33 mouse cellular contexts compared by ENCODE assay signal in the genomic region with DNA sequence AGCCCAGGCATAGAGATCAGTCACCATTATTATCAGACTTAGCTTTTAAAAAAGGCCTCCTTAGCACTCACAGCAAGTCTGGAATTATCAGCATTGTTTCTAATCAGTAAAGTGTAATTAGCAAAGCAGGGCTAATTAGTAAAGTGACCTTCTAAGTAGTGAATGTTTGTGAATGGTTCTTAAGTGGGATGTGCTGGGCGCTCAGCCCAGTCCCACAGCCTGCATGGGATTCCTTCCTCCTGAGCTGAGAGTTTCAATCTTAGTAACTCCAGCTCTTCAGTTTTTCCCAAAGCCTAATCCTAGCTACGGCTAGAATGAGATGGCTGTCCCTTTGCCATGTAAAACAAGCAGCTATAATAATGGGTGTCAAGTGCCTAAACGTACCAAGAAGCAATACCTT. TPM values are rescaled to one million over a fixed set of nuclear protein-coding genes. Genes with fewer than 3 reads are reported as not detected.
DNase-seq lines count a peak whose midpoint lies in the region; ATAC-seq and TF ChIP-seq lines count a peak whose summit lies in the region.
"Had no signal": no experiment of that assay in that cellular context is flagged by ENCODE, and none has a peak within 500 bp of the region (broad histone marks: within the 10 kb centered on the region; RNA-seq: fewer than 3 reads in every experiment).

No protein-coding gene starts in this region.

- H3K27me3 ChIP-seq in forebrain, embryonic 15.5 days = peaks cover 50% of the 10 kb centered on the region
- peaks cover 53% of the 10 kb centered on the region for H3K27me3 ChIP-seq in forebrain, embryonic 11.5 days (ENCODE audit: control insufficient read depth, insufficient read depth, low read length)
- H3K27me3 ChIP-seq in heart, embryonic 13.5 days (replicated peaks) = peaks cover 6% of the 10 kb centered on the region; the same call in 1 of the 2 replicates
- H3K27me3 ChIP-seq in heart, adult 2 months (ENCODE audit: control insufficient read depth, insufficient read depth, low read length) = peaks cover 1% of the 10 kb centered on the region; the same call in 1 of the 2 replicates
- peaks cover 9% of the 10 kb centered on the region; the same call in 1 of the 2 replicates for H3K27me3 ChIP-seq in heart, postnatal 0 days (ENCODE audit: control insufficient read depth, insufficient read depth, low read length)

- H3K4me1 ChIP-seq in forebrain, embryonic 15.5 days = peaks cover 24% of the 10 kb centered on the region
- H3K4me1 ChIP-seq in forebrain, embryonic 11.5 days (replicated peaks; ENCODE audit: control insufficient read depth, insufficient read depth, low read length) = peaks cover 5% of the 10 kb centered on the region
- peaks cover 53% of the 10 kb centered on the region for H3K4me1 ChIP-seq in heart, embryonic 13.5 days
- no peaks in the 10 kb centered on the region; the same call in 1 of the 2 replicates for H3K4me1 ChIP-seq in heart, adult 2 months (ENCODE audit: control insufficient read depth, insufficient read depth, low read length)
- peaks cover 21% of the 10 kb centered on the region for H3K4me1 ChIP-seq in heart, postnatal 0 days (ENCODE audit: control insufficient read depth, insufficient read depth)

- TF ChIP-seq POLR2A in heart, adult 2 months (IDR thresholded peaks at IDR 0.05; ENCODE audit: insufficient read depth, low read depth, low read length) = no peak

- no peaks in the 10 kb centered on the region for H3K79me2 ChIP-seq in heart, adult 2 months (replicated peaks; ENCODE audit: control insufficient read depth, insufficient read depth, low read length)

- intact Hi-C loops in heart, adult 2 months (cut with DNase I) = no loop called here

- H3K4me3 ChIP-seq in forebrain, embryonic 15.5 days = no peak overlapping the region
- H3K4me3 ChIP-seq in forebrain, embryonic 11.5 days (ENCODE audit: low read depth, low read length) = no peak overlapping the region
- H3K4me3 ChIP-seq in heart, embryonic 13.5 days = no peak overlapping the region
- no peak overlapping the region for H3K4me3 ChIP-seq in heart, adult 2 months
- no peak overlapping the region for H3K4me3 ChIP-seq in heart, postnatal 0 days (ENCODE audit: low read depth, low read length)
- H3K4me3 ChIP-seq: embryonic facial prominence, embryonic 13.5 days; hindbrain, embryonic 12.5 days; limb, embryonic 13.5 days; lung, embryonic 15.5 days; midbrain, embryonic 12.5 days; neural tube, embryonic 13.5 days had no signal

- H3K27ac ChIP-seq in forebrain, embryonic 15.5 days (replicated peaks) = no peak overlapping the region
- no peak overlapping the region for H3K27ac ChIP-seq in forebrain, embryonic 11.5 days (ENCODE audit: low read depth, low read length)
- peak overlapping the region; percentile 87 for H3K27ac ChIP-seq in heart, embryonic 13.5 days (replicated peaks)
- no peak overlapping the region for H3K27ac ChIP-seq in heart, adult 2 months
- peak overlapping the region; percentile 49 for H3K27ac ChIP-seq in heart, postnatal 0 days (ENCODE audit: low read depth)
- H3K27ac ChIP-seq: embryonic facial prominence, embryonic 13.5 days; hindbrain, embryonic 12.5 days; hindbrain, postnatal 0 days; kidney, postnatal 0 days; limb, embryonic 13.5 days; lung, embryonic 15.5 days; midbrain, embryonic 12.5 days; neural tube, embryonic 13.5 days had no signal

- no peaks in the 10 kb centered on the region for H3K36me3 ChIP-seq in forebrain, embryonic 15.5 days
- H3K36me3 ChIP-seq in forebrain, embryonic 11.5 days (ENCODE audit: control insufficient read depth, insufficient read depth, low read length) = no peaks in the 10 kb centered on the region
- H3K36me3 ChIP-seq in heart, embryonic 13.5 days = no peaks in the 10 kb centered on the region
- no peaks in the 10 kb centered on the region for H3K36me3 ChIP-seq in heart, adult 2 months (ENCODE audit: control insufficient read depth, insufficient read depth, low read length)
- no peaks in the 10 kb centered on the region for H3K36me3 ChIP-seq in heart, postnatal 0 days (replicated peaks; ENCODE audit: control insufficient read depth, insufficient read depth, low read length)
- H3K36me3 ChIP-seq: embryonic facial prominence, embryonic 13.5 days; hindbrain, embryonic 12.5 days; limb, embryonic 13.5 days; lung, embryonic 15.5 days; midbrain, embryonic 12.5 days; neural tube, embryonic 13.5 days had no signal

- TF ChIP-seq EP300 in heart, adult 2 months (IDR thresholded peaks at IDR 0.05; ENCODE audit: insufficient read depth, low read depth, low read length) = no peak
- TF ChIP-seq EP300 in heart, postnatal 0 days (IDR thresholded peaks at IDR 0.05; ENCODE audit: low read depth) = no peak

- ATAC-seq in forebrain, embryonic 15.5 days (replicated peaks) = peak; percentile 44
- no peak for ATAC-seq in forebrain, embryonic 11.5 days (replicated peaks; ENCODE audit: low FRiP score)
- no peak for ATAC-seq in heart, embryonic 13.5 days (ENCODE audit: extremely low read depth, insufficient number of reproducible peaks, low FRiP score, low TSS enrichment)
- peak; percentile 49; the same call in 1 of the 2 replicates for ATAC-seq in heart, postnatal 0 days (ENCODE audit: insufficient read depth, low read depth)
- ATAC-seq: hindbrain, postnatal 0 days; intestine, embryonic 16.5 days had no signal

- no peak for DNase-seq in forebrain, embryonic 11.5 days (ENCODE audit: low spot score)
- no peak for DNase-seq in heart, adult 2 months
- peak; percentile 57 for DNase-seq in heart, postnatal 0 days (ENCODE audit: low spot score)
- DNase-seq in frontal cortex, postnatal 25 days (ENCODE audit: low spot score in 2 of 2) = no peak
- DNase-seq in MN1 (ENCODE audit: low spot score) = no peak
- DNase-seq: adrenal gland, postnatal 25 days; cerebellum, adult 18-20 months; cerebellum, postnatal 10 days; gastrocnemius, postnatal 14 days; kidney, adult 8-10 months; kidney, postnatal 4 days; right cerebral cortex, postnatal 4 days; thymus, adult 2 months; thymus, postnatal 36 days had no signal

- TF ChIP-seq CTCF in heart, adult 2 months (IDR thresholded peaks at IDR 0.05) = no peak
- no peak for TF ChIP-seq CTCF in heart, postnatal 0 days (IDR thresholded peaks at IDR 0.05; ENCODE audit: low read depth)

- no peak overlapping the region for H3K9ac ChIP-seq in forebrain, embryonic 15.5 days (replicated peaks)
- no peak overlapping the region for H3K9ac ChIP-seq in forebrain, embryonic 11.5 days (ENCODE audit: low read length)
- peak overlapping the region; percentile 84; the same call in 1 of the 2 replicates for H3K9ac ChIP-seq in heart, embryonic 13.5 days
- no peak overlapping the region for H3K9ac ChIP-seq in heart, adult 2 months (ENCODE audit: low read depth, low read length)
- H3K9ac ChIP-seq in heart, postnatal 0 days (replicated peaks; ENCODE audit: low read depth, low read length) = no peak overlapping the region
- H3K9ac ChIP-seq: embryonic facial prominence, embryonic 13.5 days; hindbrain, embryonic 12.5 days; limb, embryonic 13.5 days; lung, embryonic 15.5 days; midbrain, embryonic 12.5 days; neural tube, embryonic 13.5 days had no signal

- 5% methylated on average over 3 of the region's 3 CpGs for WGBS in forebrain, embryonic 15.5 days
- WGBS in forebrain, embryonic 11.5 days = 13% methylated on average over 3 of the region's 3 CpGs
- WGBS in heart, embryonic 13.5 days = 25% methylated on average over 3 of the region's 3 CpGs
- WGBS in heart, adult 2 months = 42% methylated on average over 3 of the region's 3 CpGs
- WGBS in heart, postnatal 0 days = 16% methylated on average over 3 of the region's 3 CpGs

- no peaks in the 10 kb centered on the region for H3K9me3 ChIP-seq in forebrain, embryonic 15.5 days
- H3K9me3 ChIP-seq in forebrain, embryonic 11.5 days (ENCODE audit: control insufficient read depth, low read length) = no peaks in the 10 kb centered on the region
- no peaks in the 10 kb centered on the region for H3K9me3 ChIP-seq in heart, embryonic 13.5 days
- H3K9me3 ChIP-seq in heart, postnatal 0 days (replicated peaks; ENCODE audit: control insufficient read depth, low read length) = no peaks in the 10 kb centered on the region
- H3K9me3 ChIP-seq: embryonic facial prominence, embryonic 13.5 days; hindbrain, embryonic 12.5 days; limb, embryonic 13.5 days; lung, embryonic 15.5 days; midbrain, embryonic 12.5 days; neural tube, embryonic 13.5 days had no signal

- no peak overlapping the region for H3K4me2 ChIP-seq in forebrain, embryonic 15.5 days (replicated peaks)
- no peak overlapping the region for H3K4me2 ChIP-seq in forebrain, embryonic 11.5 days (ENCODE audit: low read depth, low read length, severe bottlenecking)
- no peak overlapping the region for H3K4me2 ChIP-seq in heart, embryonic 13.5 days
- H3K4me2 ChIP-seq in heart, postnatal 0 days (ENCODE audit: low read depth, low read length) = no peak overlapping the region
- H3K4me2 ChIP-seq: embryonic facial prominence, embryonic 13.5 days; hindbrain, embryonic 12.5 days; limb, embryonic 13.5 days; liver, embryonic 11.5 days; lung, embryonic 15.5 days; midbrain, embryonic 12.5 days; neural tube, embryonic 13.5 days had no signal

RNA-seq across cellular contexts. Expression of a gene that starts 8.2 kb away (rescaled TPM):
- polyA plus RNA-seq in forebrain, embryonic 15.5 days (2015; fragmentation: Nextera tagmentation; extraction: Ambion mirVana) = 0.03 and 0.04 TPM in 2 replicates
- polyA plus RNA-seq in forebrain, embryonic 11.5 days (2014; fragmentation: Nextera tagmentation; extraction: Ambion mirVana) = 0.48 TPM in 1 of 2 replicates, not detected in the other
- 68.8 and 69.5 TPM in 2 replicates for polyA plus RNA-seq in heart, embryonic 13.5 days (2015; fragmentation: Nextera tagmentation; extraction: Ambion mirVana)
- 10 to 100 TPM; 83.0 to 83.2 TPM for total RNA-seq in heart, adult 2 months (2021)
- 33.9 and 45.2 TPM in 2 replicates for polyA plus RNA-seq in heart, adult 2 months (2012; rRNA removed)
- total RNA-seq in heart, postnatal 0 days (2014; rRNA removed; ENCODE audit: low replicate concordance) = 500 and 554 TPM in 2 replicates
- polyA plus RNA-seq in heart, postnatal 0 days (2015; fragmentation: Nextera tagmentation; extraction: Ambion mirVana) = 36.9 and 51.2 TPM in 2 replicates
- total RNA-seq: common myeloid progenitor, adult 5-6 weeks; gastrocnemius, postnatal 14 days; layer of hippocampus, adult 8-10 months; layer of hippocampus, postnatal 25 days; left cerebral cortex, postnatal 36 days; megakaryocyte, adult 5-6 weeks; MEL had no signal
- polyA plus RNA-seq: kidney, postnatal 0 days; limb, embryonic 13.5 days; spleen, adult 2 months had no signal

Comparison
In these comparisons a context has a peak if more than half of its experiments do, and no peak if none do; other contexts are left out.
1. ATAC-seq: peak in forebrain, embryonic 15.5 days (single experiment) and heart, postnatal 0 days (single experiment); none in forebrain, embryonic 11.5 days (single experiment) and heart, embryonic 13.5 days (single experiment).
2. H3K27ac ChIP-seq: peak in heart, embryonic 13.5 days (single experiment) and heart, postnatal 0 days (single experiment); none in forebrain, embryonic 15.5 days (single experiment), forebrain, embryonic 11.5 days (single experiment) and heart, adult 2 months (single experiment).
3. RNA of a gene that starts 8.2 kb away (polyA plus RNA-seq): 68.8 to 69.5 TPM in heart, embryonic 13.5 days, 36.9 to 51.2 TPM in heart, postnatal 0 days and 33.9 to 45.2 TPM in heart, adult 2 months; 0.48 TPM in forebrain, embryonic 11.5 days and 0.03 to 0.04 TPM in forebrain, embryonic 15.5 days; every median in the first group is over 10 times any median in the second.